Mouse (Mus musculus): ENCODE measurements around the gene Dkk2.

GRCm38 (mm10) chr3:132100746-132101145 lies 15.7 kb downstream of the Dkk2 start:
- TF ChIP-seq CTCF (IDR thresholded peaks at IDR 0.05; ENCODE audit: low read depth, low read length) = no peak
- no peak for TF ChIP-seq POLR2A (IDR thresholded peaks at IDR 0.05; ENCODE audit: insufficient read depth, low read length)
